Mouse (Mus musculus) myocyte (in vitro differentiated cells): ENCODE data around the gene Cbx7.
"Not testable (repeated sequence)": the region's sequence is repeated elsewhere in the genome, so short reads cannot be mapped to it uniquely, and the experiment has no call there.

ENCODE experiments used
- E2F4 ChIP-seq: IDR thresholded peaks from one replicate; pipeline ENCODE4 v1.6.1; 2011; ENCODE audit warnings: mild to moderate bottlenecking, control low read depth, moderate library complexity; ENCODE audit not compliant: insufficient read depth
- POLR2A ChIP-seq: IDR thresholded peaks from one replicate; pipeline ENCODE4 v1.6.1; 2011; ENCODE audit warnings: low read depth, mild to moderate bottlenecking, control low read depth, moderate library complexity; ENCODE audit not compliant: insufficient read length

GRCm38 (mm10) chr15:79895221-79896079 lies 75.5 kb downstream of the Cbx7 start:
- TF ChIP-seq POLR2A, E2F4: not testable (repeated sequence)
